In genomic region chr8:122312553-122312952, GRCm38 (mm10) we compare ENCODE assay signal across 17 mouse cellular contexts. TPM values are rescaled to one million over a fixed set of nuclear protein-coding genes. Genes with fewer than 3 reads are reported as not detected.
DNase-seq lines count a peak whose midpoint lies in the region; ATAC-seq lines count a peak whose summit lies in the region.
"Had no signal": no experiment of that assay in that cellular context is flagged by ENCODE, and none has a peak within 500 bp of the region (broad histone marks: within the 10 kb centered on the region; RNA-seq: fewer than 3 reads in every experiment).

No protein-coding gene starts in this region.

- H3K4me1 ChIP-seq in megakaryocyte, embryonic 14.5 days, result peaks cover 100% of the 10 kb centered on the region
- peaks cover 100% of the 10 kb centered on the region for H3K4me1 ChIP-seq in liver, embryonic 13.5 days (replicated peaks)

- peak overlapping the region; percentile 99 for H3K9ac ChIP-seq in liver, embryonic 13.5 days
- H3K9ac ChIP-seq: forebrain, embryonic 15.5 days; limb, embryonic 13.5 days had no signal

- peaks cover 100% of the 10 kb centered on the region for H3K36me3 ChIP-seq in megakaryocyte, embryonic 14.5 days (replicated peaks; ENCODE audit: low read length)
- H3K36me3 ChIP-seq in liver, embryonic 13.5 days, result peaks cover 99% of the 10 kb centered on the region
- H3K36me3 ChIP-seq: forebrain, embryonic 15.5 days had no signal

- 27% methylated on average over 2 of the region's 2 CpGs for WGBS in liver, embryonic 13.5 days (ENCODE audit: insufficient replicate concordance)

- no peaks in the 10 kb centered on the region for H3K9me3 ChIP-seq in megakaryocyte, embryonic 14.5 days
- H3K9me3 ChIP-seq in liver, embryonic 13.5 days (replicated peaks), result no peaks in the 10 kb centered on the region
- H3K9me3 ChIP-seq: forebrain, embryonic 15.5 days; limb, embryonic 13.5 days had no signal

- ATAC-seq in megakaryocyte, adult 5-6 weeks (ENCODE audit: poor library complexity, severe bottlenecking), result no peak
- no peak for ATAC-seq in liver, embryonic 13.5 days (ENCODE audit: low read depth)
- ATAC-seq: forebrain, embryonic 15.5 days had no signal

- peak overlapping the region; percentile 83 for H3K4me3 ChIP-seq in megakaryocyte, embryonic 14.5 days (replicated peaks)
- peak overlapping the region; percentile 21; the same call in 1 of the 2 replicates for H3K4me3 ChIP-seq in liver, embryonic 13.5 days (replicated peaks)
- H3K4me3 ChIP-seq: forebrain, embryonic 15.5 days; heart, adult 2 months; limb, embryonic 13.5 days had no signal

- H3K27ac ChIP-seq in liver, embryonic 13.5 days, result peak overlapping the region; percentile 97
- H3K27ac ChIP-seq: forebrain, embryonic 15.5 days; heart, adult 2 months; limb, embryonic 13.5 days had no signal

- DNase-seq in heart, adult 11 months, result peak; percentile 95
- no peak for DNase-seq in heart, postnatal 10 days
- DNase-seq in liver, embryonic 13.5 days, result no peak
- no peak for DNase-seq in retina, postnatal 1 day
- no peak for DNase-seq in cerebellum, postnatal 10 days
- DNase-seq: cerebellum, postnatal 14 days; kidney, postnatal 36 days; lung, postnatal 36 days; right cerebral cortex, adult 18-20 months had no signal

- H3K4me2 ChIP-seq in liver, embryonic 13.5 days, result peak overlapping the region; percentile 51
- H3K4me2 ChIP-seq: forebrain, embryonic 15.5 days; limb, embryonic 13.5 days had no signal

- intact Hi-C loops in heart, postnatal 10 days (cut with DNase I), result loop anchor here (2.0 kb wide), 1 partner anchor 28 kb away; no protein-coding TSS in a partner anchor

- no peaks in the 10 kb centered on the region for H3K27me3 ChIP-seq in megakaryocyte, embryonic 14.5 days (replicated peaks)
- H3K27me3 ChIP-seq in liver, embryonic 13.5 days, result no peaks in the 10 kb centered on the region
- H3K27me3 ChIP-seq: forebrain, embryonic 15.5 days; limb, embryonic 13.5 days had no signal

RNA-seq across cellular contexts. Expression of gene Zfpm1, which starts 30.6 kb away (rescaled TPM):
- total RNA-seq in heart, postnatal 10 days (2021), result 10 to 100 TPM; 35.3 to 38.0 TPM
- polyA plus RNA-seq in megakaryocyte, embryonic 14.5 days (2012; ENCODE audit: insufficient read depth, low replicate concordance), result 1,238 and 3,030 TPM in 2 replicates
- total RNA-seq in megakaryocyte, adult 5-6 weeks (2015), result 4.3 and 4.5 TPM in 2 replicates
- 4.8 and 5.6 TPM in 2 replicates for total RNA-seq in megakaryocyte, adult 5-6 weeks (2017)
- 10.0 and 11.7 TPM in 2 replicates for polyA plus RNA-seq in liver, embryonic 13.5 days (2015; fragmentation: Nextera tagmentation; extraction: Ambion mirVana)

RNA-seq across cellular contexts. Expression of gene Trhr2, which starts 48.0 kb away (rescaled TPM):
- not detected for total RNA-seq in heart, postnatal 10 days (2021)
- polyA plus RNA-seq in megakaryocyte, embryonic 14.5 days (2012; ENCODE audit: insufficient read depth, low replicate concordance), result 1.8 TPM in 1 of 2 replicates, not detected in the other
- total RNA-seq in megakaryocyte, adult 5-6 weeks (2015), result not detected in 2 replicates
- not detected in 2 replicates for total RNA-seq in megakaryocyte, adult 5-6 weeks (2017)
- polyA plus RNA-seq in liver, embryonic 13.5 days (2015; fragmentation: Nextera tagmentation; extraction: Ambion mirVana), result not detected in 2 replicates
- total RNA-seq: adrenal gland, adult 18-20 months; heart, adult 2 months had no signal
- polyA plus RNA-seq: embryonic facial prominence, embryonic 11.5 days; forebrain, embryonic 15.5 days; heart, adult 2 months; neural tube, embryonic 14.5 days had no signal

Comparison
In these comparisons a context has a peak if more than half of its experiments do, and no peak if none do; other contexts are left out.
1. RNA of gene Zfpm1, which starts 30.6 kb away (total RNA-seq): 35.3 to 38.0 TPM in heart, postnatal 10 days; 4.3 to 5.6 TPM in megakaryocyte, adult 5-6 weeks; every median in the first group is over 4 times any median in the second.